Mouse (Mus musculus) left cerebral cortex, adult 11 months (tissue): ENCODE data around the gene Gps2.
"Not testable (repeated sequence)": the region's sequence is repeated elsewhere in the genome, so short reads cannot be mapped to it uniquely, and the experiment has no call there.

Source experiments
- DNase-seq: peaks from one replicate; pipeline ENCODE4 v3.0.0; 2022; ENCODE audit warnings: low spot score

Gps2 gene

GRCm38 (mm10) chr11:69916652-69917378 lies 3.1 kb downstream of the Gps2 start:
- not testable (repeated sequence) for DNase-seq

- no peak for DNase-seq
Observed at GRCm38 (mm10) chr11:69917379-69917948, 3.8 kb downstream of the Gps2 start.

- no peak for DNase-seq
Observed at GRCm38 (mm10) chr11:69918118-69918517, 4.4 kb downstream of the Gps2 start.

- no peak for DNase-seq
Observed at GRCm38 (mm10) chr11:69919053-69919452, 5.4 kb downstream of the Gps2 start.

- DNase-seq = no peak
Observed at GRCm38 (mm10) chr11:69919661-69920265, 6.1 kb downstream of the Gps2 start.

GRCm38 (mm10) chr11:69920266-69921031 lies 6.8 kb downstream of the Gps2 start:
- DNase-seq = no peak

- DNase-seq = peak; percentile 100
Observed at GRCm38 (mm10) chr11:69921114-69922011, 7.7 kb downstream of the Gps2 start, which contains the start of gene Eif5a. TSS of gene Eif5a (minus strand) at chr11:69921958.

GRCm38 (mm10) chr11:69922012-69922756 lies 8.5 kb downstream of the Gps2 start:
- no peak for DNase-seq

GRCm38 (mm10) chr11:69922796-69923195 lies 9.1 kb downstream of the Gps2 start:
- DNase-seq = no peak

GRCm38 (mm10) chr11:69927501-69927900 lies 13.8 kb downstream of the Gps2 start:
- DNase-seq = no peak

GRCm38 (mm10) chr11:69929712-69930111 lies 16.0 kb downstream of the Gps2 start:
- no peak for DNase-seq

- not testable (repeated sequence) for DNase-seq
Observed at GRCm38 (mm10) chr11:69930176-69930575, 16.5 kb downstream of the Gps2 start.

- DNase-seq = no peak
Observed at GRCm38 (mm10) chr11:69930967-69931537, 17.4 kb downstream of the Gps2 start.

GRCm38 (mm10) chr11:69931769-69932168 lies 18.1 kb downstream of the Gps2 start:
- DNase-seq = no peak

GRCm38 (mm10) chr11:69932254-69932653 lies 18.6 kb downstream of the Gps2 start:
- DNase-seq = no peak

GRCm38 (mm10) chr11:69933066-69933465 lies 19.4 kb downstream of the Gps2 start:
- no peak for DNase-seq

- no peak for DNase-seq
Observed at GRCm38 (mm10) chr11:69934169-69934568, 20.5 kb downstream of the Gps2 start.

GRCm38 (mm10) chr11:69934681-69935080 lies 21.0 kb downstream of the Gps2 start:
- DNase-seq = no peak

- DNase-seq = peak; percentile 73
Observed at GRCm38 (mm10) chr11:69935137-69935879, 21.6 kb downstream of the Gps2 start, which contains the start of gene Ybx2. TSS of gene Ybx2 (plus strand) at chr11:69935796.

- DNase-seq = no peak
Observed at GRCm38 (mm10) chr11:69936156-69936555, 22.5 kb downstream of the Gps2 start.
